Mouse (Mus musculus): ENCODE measurements at regions not wholly inside any gene's neighbourhood (a gene's known extent, or its start where the extent isn't known, plus 50 kb on each side); places are given as distances from the start of the nearest gene placed in this dataset.

DNA sequence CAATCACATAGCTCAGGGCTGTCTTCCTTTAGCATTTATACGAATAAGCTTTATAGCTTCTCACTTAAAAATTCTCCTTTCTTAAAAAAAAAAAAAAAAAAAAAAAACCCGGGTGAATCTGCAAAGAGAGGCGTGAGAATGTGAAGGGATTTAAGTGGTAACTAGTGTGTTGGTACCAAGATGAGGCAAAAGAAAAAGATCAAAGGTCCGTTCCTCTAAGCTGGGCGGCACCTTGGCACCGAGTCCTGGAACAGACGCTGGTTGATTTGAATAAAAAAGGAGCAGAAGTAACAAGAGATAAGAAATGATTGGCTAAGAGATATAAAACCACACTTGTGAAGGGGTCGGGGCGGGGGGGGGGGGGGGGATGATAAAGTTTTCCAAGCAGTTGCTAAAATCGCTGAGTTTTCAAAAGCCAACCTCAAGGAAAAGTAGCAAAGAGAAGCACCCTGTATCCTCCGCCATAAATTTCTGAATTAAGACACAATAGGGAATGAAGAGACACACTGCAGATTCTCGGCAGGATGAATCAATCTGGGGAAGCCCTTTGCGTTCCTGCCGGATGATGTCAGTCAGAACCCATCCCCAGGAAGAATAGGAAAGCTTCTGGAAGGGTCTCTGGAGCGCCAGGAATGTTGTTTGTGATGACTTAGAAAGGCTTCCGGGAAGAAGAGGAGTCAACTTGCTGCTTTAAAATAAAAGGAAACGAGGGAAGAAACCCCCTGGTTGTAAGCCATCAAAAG is 107.7 kb upstream of the Ankrd1 start:
- no peak for ATAC-seq (replicated peaks; ENCODE audit: low FRiP score, low TSS enrichment, poor library complexity, severe bottlenecking)

DNA sequence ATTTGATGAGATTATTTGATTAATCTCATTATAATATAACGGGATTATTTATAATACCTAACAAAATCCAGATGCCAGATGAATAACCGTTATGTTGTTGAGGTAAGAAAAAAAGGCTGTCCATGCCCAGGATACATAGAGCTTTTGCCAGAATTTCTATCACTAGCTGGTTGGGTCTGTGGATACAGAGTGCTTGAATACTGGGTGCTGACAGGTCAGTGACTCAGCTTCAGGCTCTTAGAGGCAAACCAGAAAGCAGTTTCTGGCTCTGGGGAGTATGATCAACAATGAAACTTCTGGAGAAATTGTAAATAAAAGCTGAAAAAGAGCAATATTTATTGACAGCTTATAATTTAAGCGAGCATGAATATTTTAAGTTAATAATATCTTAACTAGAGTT is 109.4 kb upstream of the Ankrd1 start:
- no peak for ATAC-seq (replicated peaks; ENCODE audit: low FRiP score, low TSS enrichment, poor library complexity, severe bottlenecking)

GRCm38 (mm10) chr19:36229941-36230340 is 110.0 kb upstream of the Ankrd1 start:
- no peak for ATAC-seq (replicated peaks; ENCODE audit: low FRiP score, low TSS enrichment, poor library complexity, severe bottlenecking)

- no peak for ATAC-seq (replicated peaks; ENCODE audit: low FRiP score, low TSS enrichment, poor library complexity, severe bottlenecking)
These were observed 113.0 kb upstream of the Pcgf5 start for GRCm38 (mm10) chr19:36235131-36235530.

GRCm38 (mm10) chr19:36236576-36237345 is 111.3 kb upstream of the Pcgf5 start:
- no peak for ATAC-seq (replicated peaks; ENCODE audit: low FRiP score, low TSS enrichment, poor library complexity, severe bottlenecking)

GRCm38 (mm10) chr19:36237751-36238150 is 110.4 kb upstream of the Pcgf5 start:
- no peak for ATAC-seq (replicated peaks; ENCODE audit: low FRiP score, low TSS enrichment, poor library complexity, severe bottlenecking)

DNA sequence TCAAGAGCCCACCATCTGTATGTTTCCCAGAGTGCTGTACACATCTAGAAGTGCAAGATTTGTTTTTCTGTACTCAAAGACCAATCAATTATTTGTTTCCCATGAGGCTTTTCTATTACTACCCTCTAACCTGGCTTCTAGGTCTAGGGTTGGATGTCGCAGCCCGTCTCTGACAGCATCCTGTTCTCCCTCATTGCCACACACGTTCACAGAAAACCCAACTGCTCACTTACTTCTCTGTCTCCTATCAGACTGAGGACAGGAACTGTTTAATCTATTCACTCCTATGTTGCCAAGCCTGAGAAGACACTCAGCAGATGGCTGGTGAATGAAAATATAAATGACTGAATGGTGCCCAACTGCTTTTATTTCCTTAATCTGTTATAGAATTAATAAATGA is 109.6 kb upstream of the Pcgf5 start:
- ATAC-seq (replicated peaks; ENCODE audit: low FRiP score, low TSS enrichment, poor library complexity, severe bottlenecking) = no peak

DNA sequence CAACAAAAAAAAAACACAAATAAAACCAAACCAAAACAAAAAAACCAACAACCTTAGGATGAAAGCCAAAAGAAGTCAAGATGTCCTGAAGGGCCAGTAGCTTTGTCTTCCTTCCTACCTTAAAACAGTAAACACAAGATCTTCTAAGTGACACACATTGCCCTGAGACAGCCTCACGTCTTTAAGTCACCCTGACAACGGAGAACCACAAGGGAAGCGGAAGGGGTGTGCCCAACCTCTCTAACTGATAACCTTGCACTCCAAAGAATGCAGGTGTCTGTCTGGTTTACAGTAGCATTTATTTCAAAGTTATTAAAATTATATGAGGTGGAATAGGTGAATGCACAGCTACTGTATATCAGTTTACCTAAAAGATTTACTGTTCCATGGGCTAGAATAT is 105.7 kb upstream of the Pcgf5 start:
- peak; percentile 71 for ATAC-seq (replicated peaks; ENCODE audit: low FRiP score, low TSS enrichment, poor library complexity, severe bottlenecking)

- ATAC-seq (replicated peaks; ENCODE audit: low FRiP score, low TSS enrichment, poor library complexity, severe bottlenecking) = no peak
These were observed 105.2 kb upstream of the Pcgf5 start for GRCm38 (mm10) chr19:36242946-36243345.

DNA sequence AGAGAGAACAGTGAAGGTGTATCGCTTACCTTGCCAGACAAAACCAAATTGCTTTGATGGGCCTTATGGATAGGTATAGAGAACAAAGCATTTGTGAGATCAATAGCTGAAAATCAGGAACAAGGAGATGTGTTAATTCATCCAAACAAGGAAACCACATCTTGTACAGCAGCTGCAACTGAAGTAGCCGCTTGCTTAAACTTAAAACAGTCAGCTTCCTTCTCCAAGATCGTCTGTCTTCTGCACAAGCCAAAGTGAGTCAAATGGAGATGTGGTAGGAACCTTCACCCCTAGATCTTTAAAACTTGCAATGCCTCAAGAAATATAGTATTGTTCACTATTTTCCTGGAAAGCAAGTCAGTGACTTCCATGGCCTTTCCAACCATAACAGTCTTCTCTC is 95.6 kb upstream of the Pcgf5 start:
- no peak for ATAC-seq (replicated peaks; ENCODE audit: low FRiP score, low TSS enrichment, poor library complexity, severe bottlenecking)

GRCm38 (mm10) chr19:36257748-36258538 is 90.2 kb upstream of the Pcgf5 start:
- ATAC-seq (replicated peaks; ENCODE audit: low FRiP score, low TSS enrichment, poor library complexity, severe bottlenecking) = 0 out of 2 replicates have a peak, but pooled peaks have one; percentile 37

- ATAC-seq (replicated peaks; ENCODE audit: low FRiP score, low TSS enrichment, poor library complexity, severe bottlenecking) = no peak
These were observed 86.3 kb upstream of the Pcgf5 start for GRCm38 (mm10) chr19:36261819-36262218.

- ATAC-seq (replicated peaks; ENCODE audit: low FRiP score, low TSS enrichment, poor library complexity, severe bottlenecking) = no peak
These were observed 84.2 kb upstream of the Pcgf5 start for GRCm38 (mm10) chr19:36263923-36264322.

DNA sequence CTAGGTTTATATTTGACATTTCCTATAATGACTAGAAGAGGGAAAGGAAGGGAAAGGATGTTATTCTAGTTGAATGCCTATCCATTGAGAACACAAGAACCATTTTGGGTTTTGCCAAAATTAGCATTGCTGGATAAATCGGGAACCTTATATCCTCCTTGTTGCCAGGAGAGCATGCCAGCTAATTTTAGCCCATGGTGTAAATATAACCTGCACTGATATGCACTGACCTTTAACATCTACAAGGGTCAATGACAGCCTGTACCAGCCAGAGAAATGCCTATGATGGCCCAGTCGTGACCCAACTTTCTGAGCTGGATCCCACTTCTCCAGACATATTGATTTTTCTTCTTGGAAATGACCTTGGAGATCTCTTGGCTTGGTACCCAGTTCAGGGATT is 83.7 kb upstream of the Pcgf5 start:
- ATAC-seq (replicated peaks; ENCODE audit: low FRiP score, low TSS enrichment, poor library complexity, severe bottlenecking) = no peak

- ATAC-seq (replicated peaks; ENCODE audit: low FRiP score, low TSS enrichment, poor library complexity, severe bottlenecking) = no peak
These were observed 82.8 kb upstream of the Pcgf5 start for GRCm38 (mm10) chr19:36265276-36265675.

GRCm38 (mm10) chr19:36266346-36266745 is 81.8 kb upstream of the Pcgf5 start:
- ATAC-seq (replicated peaks; ENCODE audit: low FRiP score, low TSS enrichment, poor library complexity, severe bottlenecking) = 0 out of 2 replicates have a peak, but pooled peaks have one; percentile 52

- ATAC-seq (replicated peaks; ENCODE audit: low FRiP score, low TSS enrichment, poor library complexity, severe bottlenecking) = no peak
These were observed 74.6 kb upstream of the Pcgf5 start for GRCm38 (mm10) chr19:36273466-36273865.

DNA sequence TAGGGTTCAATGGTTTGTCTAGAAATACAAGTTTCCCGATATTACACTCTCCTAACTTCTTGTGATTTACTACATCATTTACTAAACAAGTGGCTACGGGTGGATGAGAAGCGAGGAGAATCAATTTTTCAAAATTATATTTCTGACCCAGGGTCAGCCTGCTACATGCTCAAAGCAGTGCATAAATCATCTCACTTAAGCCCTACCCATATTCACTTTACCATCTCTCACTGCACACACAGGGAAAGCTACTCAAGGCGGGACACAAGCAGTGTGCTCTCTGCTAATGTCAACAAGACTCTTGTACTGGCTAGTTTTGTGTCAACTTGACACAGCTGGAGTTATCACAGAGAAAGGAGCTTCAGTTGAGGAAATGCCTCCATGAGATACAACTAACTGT is 62.6 kb upstream of the Pcgf5 start:
- ATAC-seq (replicated peaks; ENCODE audit: low FRiP score, low TSS enrichment, poor library complexity, severe bottlenecking) = no peak

GRCm38 (mm10) chr19:36290778-36291177 is 57.3 kb upstream of the Pcgf5 start:
- no peak for ATAC-seq (replicated peaks; ENCODE audit: low FRiP score, low TSS enrichment, poor library complexity, severe bottlenecking)
